Mouse (Mus musculus) kidney, postnatal 36 days (tissue): ENCODE results near the gene Thegl.
A peak's percentile ranks its signal among the peaks of the same experiment; 100 is the strongest.
"Not testable (repeated sequence)": the region's sequence is repeated elsewhere in the genome, so short reads cannot be mapped to it uniquely, and the experiment has no call there.

Source experiments
- DNase-seq, 2 experiments: peaks; one replicate each; pipeline ENCODE4 v3.0.0; 2021 to 2022; ENCODE audit warnings: mixed read lengths in 2 of 2

The Thegl gene

GRCm38 (mm10) chr5:77096194-77096593 is 80.4 kb downstream of the Thegl start:
- not testable (repeated sequence) for DNase-seq

GRCm38 (mm10) chr5:77097686-77098085 is 81.9 kb downstream of the Thegl start:
- peak; percentile 23 to 35 for DNase-seq

- DNase-seq, result no peak
These were observed 83.1 kb downstream of the Thegl start for GRCm38 (mm10) chr5:77098874-77099273.

GRCm38 (mm10) chr5:77099317-77099996 is 83.6 kb downstream of the Thegl start:
- peak; percentile 52 to 56 for DNase-seq

- DNase-seq, result no peak
These were observed 84.2 kb downstream of the Thegl start for GRCm38 (mm10) chr5:77099997-77100380.

- DNase-seq, result no peak
These were observed 84.9 kb downstream of the Thegl start for GRCm38 (mm10) chr5:77100691-77101090.

GRCm38 (mm10) chr5:77102522-77103365 is 86.9 kb downstream of the Thegl start:
- DNase-seq, result no peak

GRCm38 (mm10) chr5:77107146-77107822 is 91.5 kb downstream of the Thegl start:
- DNase-seq, result no peak

- DNase-seq, result no peak
These were observed 93.0 kb downstream of the Thegl start for GRCm38 (mm10) chr5:77108806-77109205.

- no peak for DNase-seq
These were observed 94.0 kb downstream of the Thegl start for GRCm38 (mm10) chr5:77109814-77110213.
